Mouse (Mus musculus) olfactory bulb, adult 2 months (tissue): ENCODE measurements around the gene Cwc25. TPM values are rescaled to one million over a fixed set of nuclear protein-coding genes. Genes with fewer than 3 reads are reported as not detected.
A peak's percentile ranks its signal among the peaks of the same experiment; 100 is the strongest.
"Not testable (repeated sequence)": the region's sequence is repeated elsewhere in the genome, so short reads cannot be mapped to it uniquely, and the experiment has no call there.

Experiments used
- H3K27ac ChIP-seq: fragments of 200-500 bp; 2 replicates; pipeline ENCODE4 v1.5.1; 2012; ENCODE audit warnings: low read depth, low read length; ENCODE audit not compliant: insufficient read depth
- H3K4me1 ChIP-seq: fragments of 200-500 bp; 2 replicates; pipeline ENCODE4 v1.6.1; 2012; ENCODE audit warnings: low read length; ENCODE audit not compliant: control insufficient read depth, insufficient read depth
- H3K4me3 ChIP-seq: fragments of 200-500 bp; 2 replicates; pipeline ENCODE4 v1.5.1; 2012; ENCODE audit warnings: mild to moderate bottlenecking, low read depth, low read length, moderate library complexity; ENCODE audit not compliant: insufficient read depth
- CTCF ChIP-seq: fragments of 200-500 bp; IDR thresholded peaks from 2 replicates; pipeline ENCODE4 v1.5.1; 2012; ENCODE audit warnings: low read depth, mild to moderate bottlenecking, low read length, moderate library complexity; ENCODE audit not compliant: insufficient read depth
- POLR2A ChIP-seq: fragments of 200-500 bp; IDR thresholded peaks from 2 replicates; pipeline ENCODE4 v1.6.1; 2012; ENCODE audit warnings: mild to moderate bottlenecking, low read depth, low read length, moderate library complexity; ENCODE audit not compliant: insufficient read depth
- WGBS: fragments of 180-500 bp; shearing (Covaris S2); methylation state at CpG from one replicate; pipeline ENCODE4 v1.1.7; 2018; 5-methylcytosine and 5-hydroxymethylcytosine counted together
- polyA plus RNA-seq: library from polyadenylated mRNA; stranded (reverse); fragments of >200 nt; gene quantifications from 2 replicates; pipeline ENCODE4 v1.2.4, GENCODE M21; 2012; ENCODE audit warnings: low replicate concordance; ENCODE audit not compliant: missing spikeins, insufficient read depth, insufficient read length

The Cwc25 gene
- polyA plus RNA-seq, 1 experiment, result not detected

DNA sequence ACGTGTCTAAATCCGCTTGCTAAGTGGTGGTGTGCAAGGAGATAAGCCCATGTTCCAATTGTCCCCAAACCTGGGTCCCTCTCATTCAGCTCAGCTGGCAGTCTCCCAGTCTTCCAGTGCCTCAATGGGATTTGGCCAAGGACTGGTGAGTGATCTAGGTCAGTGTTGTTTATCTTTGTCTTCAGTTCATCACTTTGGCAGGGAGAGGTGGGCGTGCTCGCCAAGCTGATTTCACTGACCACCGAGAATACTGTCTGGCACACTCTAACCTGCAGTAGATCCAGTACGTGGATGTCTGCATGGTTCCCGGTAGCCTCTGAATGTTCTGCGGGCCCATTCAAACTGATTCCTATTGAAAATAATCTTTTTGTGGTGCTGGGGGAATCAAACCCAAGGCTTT is 52.5 kb downstream of the Cwc25 start:
- Histone ChIP-seq H3K27ac (no peak overlapping the region), H3K4me3 (no peak overlapping the region), H3K4me1 (no peaks in the 10 kb centered on the region)
- TF ChIP-seq CTCF (no peak), POLR2A (no peak)
- 65% methylated on average over 8 of the region's 8 CpGs for WGBS

DNA sequence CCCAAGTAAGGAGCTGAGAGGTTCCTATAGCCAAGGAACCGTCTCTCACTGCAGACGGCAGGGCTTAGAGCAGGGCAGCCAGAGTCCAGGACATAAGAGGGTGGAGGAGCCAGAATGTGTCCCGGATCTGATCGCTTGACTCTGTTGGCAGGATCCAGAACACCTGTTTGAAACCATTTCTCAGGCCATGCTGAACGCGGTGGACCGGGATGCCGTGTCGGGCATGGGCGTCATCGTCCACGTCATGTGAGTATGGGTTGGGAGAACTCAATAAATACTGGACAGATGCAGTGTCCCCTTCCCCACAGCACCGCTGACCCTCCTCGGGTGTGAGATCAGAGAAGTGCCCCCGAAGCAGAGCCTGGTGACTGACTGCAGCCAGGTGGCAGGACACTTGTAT is 54.1 kb downstream of the Cwc25 start:
- Histone ChIP-seq H3K4me1 (no peaks in the 10 kb centered on the region), H3K27ac (no peak overlapping the region), H3K4me3 (no peak overlapping the region)
- TF ChIP-seq POLR2A, result no peak
- no peak for TF ChIP-seq CTCF
- WGBS, result 93% methylated on average over 15 of the region's 15 CpGs

DNA sequence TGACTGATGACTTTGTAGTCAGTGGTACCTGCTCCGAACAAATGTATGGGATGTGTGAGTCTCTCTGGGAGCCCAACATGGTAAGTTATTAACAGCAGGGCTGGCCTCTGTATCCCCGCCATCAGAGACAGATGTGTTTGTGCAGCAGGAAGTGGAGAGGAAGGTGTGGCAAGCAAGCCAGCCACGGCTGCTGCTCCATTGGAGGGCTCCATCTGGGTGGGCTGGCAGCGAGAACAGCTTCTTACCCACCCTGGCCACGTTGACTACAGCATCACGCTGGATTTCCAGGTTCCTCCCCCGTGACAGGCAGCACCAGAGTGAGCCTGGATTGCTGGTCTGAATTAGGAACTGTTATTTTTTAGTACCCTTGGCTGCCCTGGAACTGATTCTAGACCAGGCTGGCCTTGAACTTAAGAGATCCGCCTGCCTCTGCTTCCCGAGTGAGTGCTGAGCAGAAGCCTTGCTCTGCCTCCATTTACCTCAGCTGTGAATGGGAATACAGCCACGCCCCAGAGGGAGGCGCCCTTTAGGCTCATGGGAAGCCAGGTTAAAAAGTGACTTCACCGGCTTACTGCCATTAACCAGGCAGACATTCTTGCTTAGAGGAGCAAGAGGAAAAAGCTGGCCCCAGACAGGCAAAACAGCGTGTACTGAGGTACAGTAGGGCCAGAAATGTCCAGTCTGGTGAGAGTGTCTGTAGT is 55.0 kb downstream of the Cwc25 start:
- WGBS, result 81% methylated on average over 13 of the region's 13 CpGs
- H3K4me1 ChIP-seq, result no peaks in the 10 kb centered on the region; the same call in 1 of the 2 replicates
- no peak overlapping the region for H3K4me3 ChIP-seq
- no peak for TF ChIP-seq POLR2A
- no peak for TF ChIP-seq CTCF
- no peak overlapping the region for H3K27ac ChIP-seq

- WGBS, result 77% methylated on average over 2 of the region's 2 CpGs
- H3K27ac ChIP-seq, H3K4me3 ChIP-seq, H3K4me1 ChIP-seq: not testable (repeated sequence)
These were observed 56.3 kb downstream of the Cwc25 start for GRCm38 (mm10) chr11:97710067-97710466.

DNA sequence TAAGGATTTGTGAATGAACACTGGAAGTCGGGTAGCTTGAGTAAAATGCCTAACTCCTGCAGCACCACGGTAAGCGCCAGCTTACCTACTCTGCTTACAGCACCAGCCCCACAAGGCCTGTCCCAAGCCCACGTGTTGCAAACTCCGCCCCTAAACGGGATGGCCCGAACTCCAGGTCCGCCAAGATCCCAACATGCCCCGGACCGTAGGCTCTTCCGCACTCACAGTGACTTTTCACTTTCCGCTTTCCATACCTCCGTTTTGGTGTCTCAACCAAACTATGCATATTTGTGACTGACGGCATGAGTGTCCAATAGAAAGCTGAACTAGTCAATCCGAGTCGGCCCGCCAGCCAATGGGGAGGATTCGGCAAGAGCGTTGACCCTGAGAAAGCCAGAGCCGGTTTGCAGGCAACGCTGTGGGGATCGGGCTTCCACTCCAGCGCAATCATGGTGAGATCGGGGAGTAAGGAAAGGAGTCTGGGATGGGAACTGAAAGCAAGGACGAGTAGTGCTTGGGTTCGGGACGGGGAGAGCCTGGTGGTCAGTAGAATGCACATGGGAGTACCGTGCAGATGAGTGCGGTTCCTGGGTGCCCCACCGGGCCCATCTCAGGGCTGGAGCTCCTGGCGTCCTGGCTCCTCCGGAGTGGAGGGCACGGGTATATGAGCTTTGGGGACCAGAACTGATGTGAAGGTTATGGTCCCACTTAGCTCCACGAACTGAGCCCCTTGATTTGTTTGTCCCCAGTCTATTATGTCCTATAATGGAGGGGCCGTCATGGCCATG is 63.1 kb downstream of the Cwc25 start, which contains the start of gene Psmb3:
Gene Psmb3, plus strand, starts transcription at position 361 of the 788 bp plus-strand sequence.
- TF ChIP-seq CTCF (no peak), POLR2A (peak; percentile 53)
- peaks cover 24% of the 10 kb centered on the region for H3K4me1 ChIP-seq
- H3K27ac ChIP-seq, result peak within 1 kb of the TSS; percentile 84
- H3K4me3 ChIP-seq, result peak within 1 kb of the TSS; percentile 79
- under 1% methylated on average over 35 of the region's 35 CpGs for WGBS

DNA sequence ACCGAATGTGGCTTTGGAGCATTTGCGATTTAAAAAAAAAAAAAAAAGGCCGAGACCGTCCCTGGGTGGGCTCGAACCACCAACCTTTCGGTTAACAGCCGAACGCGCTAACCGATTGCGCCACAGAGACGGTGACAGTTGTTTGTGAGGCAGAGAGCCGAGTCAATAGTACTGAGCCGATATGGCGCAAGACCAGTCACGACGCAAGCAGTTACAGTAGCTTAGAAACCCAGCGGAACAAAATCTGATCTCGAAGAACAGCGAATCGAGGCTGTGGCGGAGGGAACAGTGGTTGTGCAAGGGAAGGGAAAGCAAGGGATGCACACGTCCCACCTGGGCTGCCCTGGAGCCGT is 64.0 kb downstream of the Cwc25 start:
- Histone ChIP-seq H3K4me1 (peaks cover 33% of the 10 kb centered on the region), H3K27ac (peak overlapping the region; percentile 84), H3K4me3 (peak overlapping the region; percentile 79)
- TF ChIP-seq POLR2A (no peak), CTCF (no peak)
- under 1% methylated on average over 24 of the region's 24 CpGs for WGBS

- WGBS, result 42% methylated on average over 15 of the region's 15 CpGs
- Histone ChIP-seq H3K4me1 (peaks cover 34% of the 10 kb centered on the region), H3K27ac (no peak overlapping the region), H3K4me3 (no peak overlapping the region)
- no peak for TF ChIP-seq POLR2A
- no peak for TF ChIP-seq CTCF
These were observed 64.6 kb downstream of the Cwc25 start for GRCm38 (mm10) chr11:97701581-97702392.

GRCm38 (mm10) chr11:97700746-97701580 is 65.4 kb downstream of the Cwc25 start:
- WGBS, result 19% methylated on average over 30 of the region's 30 CpGs
- H3K4me1 ChIP-seq, result peaks cover 40% of the 10 kb centered on the region
- H3K4me3 ChIP-seq, result peak overlapping the region; percentile 63
- peak overlapping the region; percentile 95 for H3K27ac ChIP-seq
- TF ChIP-seq POLR2A (no peak), CTCF (no peak)
